Mouse (Mus musculus) layer of hippocampus, adult 2 months (tissue): ENCODE measurements at regions not wholly inside any gene's neighbourhood (a gene's known extent, or its start where the extent isn't known, plus 50 kb on each side); places are given as distances from the start of the nearest gene placed in this dataset.
"Not testable (repeated sequence)": the region's sequence is repeated elsewhere in the genome, so short reads cannot be mapped to it uniquely, and the experiment has no call there.

Source experiments
- DNase-seq, 2 experiments: peaks; one replicate each; pipeline ENCODE4 v3.0.0; 2022; ENCODE audit warnings: low spot score in 2 of 2
- H3K27ac ChIP-seq: fragments of 200-600 bp; 2 replicates; pipeline ENCODE4 v1.8.1; 2022
- H3K4me3 ChIP-seq: fragments of 200-600 bp; 2 replicates; pipeline ENCODE4 v1.8.1; 2022; ENCODE audit warnings: mild to moderate bottlenecking
- CTCF ChIP-seq: fragments of 200-600 bp; conservative IDR thresholded peaks from 2 replicates; pipeline ENCODE4 v1.8.1; 2022; ENCODE audit warnings: antibody characterized with exemption, mild to moderate bottlenecking, moderate library complexity

- Histone ChIP-seq H3K4me3 (no peak overlapping the region), H3K27ac (no peak overlapping the region)
- no peak for TF ChIP-seq CTCF
- DNase-seq = no peak
Observed at GRCm38 (mm10) chr8:126785211-126785610, 160.4 kb downstream of the Tomm20 start.

- DNase-seq = no peak
Observed at GRCm38 (mm10) chr8:126784604-126785003, 161.0 kb downstream of the Tomm20 start.

GRCm38 (mm10) chr8:126783703-126784440, 161.8 kb downstream of the Tomm20 start:
- no peak overlapping the region for H3K4me3 ChIP-seq
- no peak for DNase-seq
- no peak overlapping the region for H3K27ac ChIP-seq
- TF ChIP-seq CTCF = no peak

More at GRCm38 (mm10) chr8:126784604-126785003, 161.0 kb downstream of the Tomm20 start:
- Histone ChIP-seq H3K27ac (no peak overlapping the region), H3K4me3 (no peak overlapping the region)
- no peak for TF ChIP-seq CTCF

- DNase-seq = no peak
- H3K27ac ChIP-seq = no peak overlapping the region
- TF ChIP-seq CTCF = no peak
- H3K4me3 ChIP-seq = no peak overlapping the region
Observed at GRCm38 (mm10) chr8:126778673-126779072, 167.0 kb downstream of the Tomm20 start.

- no peak for DNase-seq
- TF ChIP-seq CTCF = no peak
- Histone ChIP-seq H3K27ac (no peak overlapping the region), H3K4me3 (no peak overlapping the region)
Observed at GRCm38 (mm10) chr8:126778131-126778530, 167.5 kb downstream of the Tomm20 start.

DNA sequence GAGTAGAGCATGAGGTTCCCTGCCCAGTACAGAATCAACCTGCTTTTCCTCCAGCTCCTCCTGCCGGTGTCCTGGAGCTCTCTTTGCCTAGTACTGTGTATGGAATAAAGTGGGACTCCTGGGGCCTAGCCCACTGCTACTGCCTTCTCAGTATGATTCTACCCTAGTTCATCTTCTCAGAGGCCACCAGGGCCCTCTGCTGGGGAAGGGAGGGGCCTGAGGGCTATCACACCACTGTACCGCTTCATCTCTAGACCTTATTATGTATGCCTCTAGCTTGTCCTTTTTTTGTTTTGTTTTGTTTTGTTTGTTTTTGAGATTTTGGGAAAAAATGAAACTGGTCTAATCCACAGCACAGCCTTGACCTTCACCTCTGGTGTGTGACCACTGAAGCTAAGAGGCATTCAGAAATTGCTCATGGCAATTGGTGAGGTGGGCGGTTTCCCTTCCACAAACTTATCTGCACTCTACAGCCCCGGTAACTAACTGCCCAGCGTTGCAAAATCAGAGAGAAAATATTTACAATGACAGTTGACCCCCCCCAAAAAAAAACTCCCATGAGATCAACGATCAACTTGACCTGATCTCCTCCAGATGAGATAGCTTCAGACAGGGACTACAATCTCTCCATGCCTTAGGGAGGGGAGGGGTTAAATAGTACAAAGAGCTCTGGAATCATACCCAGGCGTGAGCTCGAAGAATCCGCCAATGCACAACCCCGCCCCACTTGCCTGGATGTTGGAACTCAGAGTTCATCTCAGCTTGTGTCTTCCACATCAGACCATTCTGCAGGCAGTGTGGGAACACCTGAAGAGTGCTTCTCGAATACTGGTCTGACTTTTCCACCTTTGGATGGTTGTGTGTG, 168.8 kb downstream of the Tomm20 start:
- H3K4me3 ChIP-seq = no peak overlapping the region
- peak; percentile 46 for TF ChIP-seq CTCF
- no peak for DNase-seq

DNA sequence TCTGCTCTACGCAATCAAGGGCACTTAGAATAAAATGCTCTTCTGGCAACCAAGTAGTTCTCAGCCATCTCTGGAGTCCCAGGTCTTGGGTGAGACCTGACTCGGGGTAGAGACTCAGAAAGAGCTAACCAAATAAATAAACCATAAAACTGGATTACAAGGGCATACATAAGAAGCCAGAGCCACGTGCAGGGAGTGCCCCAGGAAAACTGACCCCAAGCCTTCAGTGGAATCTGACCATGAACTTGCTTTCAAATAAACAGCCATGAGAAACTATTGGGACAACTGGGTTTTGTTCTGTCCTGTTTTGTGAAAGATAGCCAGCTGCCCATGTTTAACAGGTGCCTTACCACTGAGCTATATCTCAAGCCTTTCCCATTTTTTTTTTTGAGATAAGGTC, 170.3 kb downstream of the Tomm20 start:
- TF ChIP-seq CTCF = no peak
- DNase-seq = no peak
- H3K4me3 ChIP-seq = no peak overlapping the region

More for the DNA sequence above, 168.8 kb downstream of the Tomm20 start:
- no peak overlapping the region for H3K27ac ChIP-seq

DNA sequence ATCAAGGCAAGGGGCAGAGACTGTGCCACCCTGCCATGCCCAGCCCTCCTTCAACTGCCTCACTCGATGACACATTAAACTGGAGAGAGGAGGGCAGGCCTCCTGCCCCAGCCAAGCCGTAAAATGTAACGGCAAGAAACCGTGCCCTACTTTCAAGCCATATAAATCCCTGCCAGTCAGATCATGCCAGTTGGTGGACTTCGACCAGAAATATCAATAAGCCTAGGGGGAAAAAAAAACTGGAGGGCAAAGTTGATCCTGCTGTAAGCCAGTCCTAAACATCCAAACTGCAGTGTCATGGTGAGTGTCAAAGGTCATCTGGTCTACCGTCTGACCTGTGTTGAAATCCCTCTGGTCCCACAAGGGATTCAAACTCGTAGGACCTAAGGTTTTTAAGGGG, 170.8 kb downstream of the Tomm20 start:
- TF ChIP-seq CTCF = no peak
- no peak overlapping the region for H3K27ac ChIP-seq
- DNase-seq = no peak

More for the DNA sequence above, 170.3 kb downstream of the Tomm20 start:
- H3K27ac ChIP-seq = no peak overlapping the region

DNA sequence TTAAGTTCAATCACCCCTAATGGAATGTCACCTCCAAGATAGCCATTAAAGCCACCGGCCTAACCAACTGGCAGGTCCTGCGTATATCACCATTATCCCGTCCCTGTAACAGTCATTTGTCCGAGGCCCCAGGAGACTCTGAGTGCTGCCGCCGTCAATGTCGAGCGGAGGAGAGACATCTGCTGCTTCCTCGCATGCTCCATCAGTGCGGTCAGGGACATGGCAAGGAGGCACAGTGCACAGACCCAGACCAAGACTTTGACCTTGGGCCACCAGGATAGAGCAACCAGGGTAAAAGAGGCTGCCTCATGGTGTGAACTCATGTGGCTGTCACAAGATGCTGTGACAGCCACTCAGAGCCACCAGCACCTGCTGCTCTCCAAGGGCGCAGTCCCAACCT, 172.9 kb downstream of the Tomm20 start:
- TF ChIP-seq CTCF = no peak
- DNase-seq = no peak
- Histone ChIP-seq H3K27ac (no peak overlapping the region), H3K4me3 (no peak overlapping the region)

More for the DNA sequence above, 170.8 kb downstream of the Tomm20 start:
- no peak overlapping the region for H3K4me3 ChIP-seq

DNA sequence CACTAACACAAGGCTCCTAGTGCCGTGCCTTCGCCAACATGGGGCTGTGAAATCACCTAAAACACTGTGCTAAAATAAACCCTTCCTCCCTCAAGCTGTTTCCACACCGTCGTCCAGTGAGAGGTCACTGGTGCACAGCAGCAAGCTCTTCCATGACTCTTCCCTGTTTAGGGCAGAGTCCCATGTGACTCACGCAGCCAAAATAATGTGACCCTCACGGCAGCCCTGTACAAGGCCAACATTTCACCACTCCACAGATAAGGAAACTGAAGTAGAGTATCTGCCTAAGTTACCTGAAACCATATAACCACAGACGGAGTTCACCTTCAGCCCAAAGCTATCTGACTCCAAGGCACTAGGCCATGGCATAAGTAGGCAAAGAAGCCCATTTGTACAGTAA, 173.4 kb downstream of the Tomm20 start:
- no peak overlapping the region for H3K4me3 ChIP-seq
- TF ChIP-seq CTCF = no peak

DNA sequence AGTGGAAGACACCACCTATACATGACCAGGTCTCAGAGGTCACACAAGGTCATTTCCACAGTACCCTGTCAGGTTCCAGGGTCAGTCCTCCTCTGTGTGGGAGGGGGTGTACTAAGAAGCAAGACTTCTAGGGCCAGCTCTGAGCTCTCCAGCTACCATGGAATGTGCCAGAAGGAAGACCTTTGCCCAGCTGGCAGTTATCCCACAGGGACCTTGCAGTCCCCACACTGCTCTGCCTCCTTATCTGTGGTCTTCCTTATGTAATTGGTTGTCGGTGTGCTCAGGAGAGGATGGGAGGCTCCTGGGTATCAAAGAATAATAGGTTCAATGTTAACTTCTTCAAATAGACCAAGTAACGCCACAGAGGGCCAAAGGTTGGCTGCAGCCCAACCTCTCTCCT, 175.3 kb downstream of the Tomm20 start:
- H3K27ac ChIP-seq, H3K4me3 ChIP-seq, DNase-seq: not testable (repeated sequence)

More for the DNA sequence above, 173.4 kb downstream of the Tomm20 start:
- no peak for DNase-seq
- no peak overlapping the region for H3K27ac ChIP-seq

DNA sequence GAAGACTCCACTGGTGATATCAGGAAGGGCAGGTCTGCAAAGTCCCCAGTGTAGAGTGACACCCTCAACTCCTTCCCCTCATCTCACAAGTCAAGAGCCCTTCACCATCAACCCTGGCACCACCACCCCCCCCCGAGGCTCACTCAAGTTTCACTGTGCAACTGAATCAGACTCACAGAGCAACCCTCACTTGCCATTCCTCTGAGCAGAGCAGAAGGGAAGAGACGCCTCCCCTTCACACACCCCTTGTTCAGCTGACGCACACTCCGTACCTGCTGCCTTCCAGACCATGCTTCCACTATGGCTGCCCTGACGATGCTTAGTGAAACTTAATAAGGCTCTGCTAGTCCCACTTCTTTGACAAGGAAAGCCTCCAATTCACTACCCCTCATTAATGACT, 174.4 kb upstream of the Irf2bp2 start:
- Histone ChIP-seq H3K27ac (no peak overlapping the region), H3K4me3 (no peak overlapping the region)
- TF ChIP-seq CTCF = no peak
- no peak for DNase-seq

GRCm38 (mm10) chr8:126767341-126767740, 173.6 kb upstream of the Irf2bp2 start:
- no peak for TF ChIP-seq CTCF

More at GRCm38 (mm10) chr8:126767341-126767740, 173.6 kb upstream of the Irf2bp2 start:
- H3K4me3 ChIP-seq = no peak overlapping the region
- DNase-seq = no peak
- no peak overlapping the region for H3K27ac ChIP-seq
